Mouse (Mus musculus) thymus, adult 2 months (tissue): ENCODE data around the gene Acvr2a.

ENCODE experiments used
- CTCF ChIP-seq: fragments of 200-500 bp; IDR thresholded peaks from 2 replicates; pipeline ENCODE4 v1.5.1; 2012; ENCODE audit warnings: mild to moderate bottlenecking, control low read depth, low read length, moderate library complexity, borderline replicate concordance; ENCODE audit not compliant: control insufficient read depth, poor library complexity, insufficient read depth; ENCODE audit errors: extremely low read depth
- POLR2A ChIP-seq: fragments of 200-500 bp; IDR thresholded peaks from 2 replicates; pipeline ENCODE4 v1.6.1; 2012; ENCODE audit warnings: mild to moderate bottlenecking, low read length, control low read depth, moderate library complexity; ENCODE audit not compliant: control insufficient read depth, poor library complexity, insufficient read depth; ENCODE audit errors: extremely low read depth

GRCm38 (mm10) chr2:48770634-48771033 is 43.3 kb upstream of the Acvr2a start:
- TF ChIP-seq POLR2A (no peak), CTCF (no peak)
